Mouse (Mus musculus): ENCODE data around the gene Golph3. TPM values are rescaled to one million over a fixed set of nuclear protein-coding genes. Genes with fewer than 3 reads are reported as not detected.

Golph3 gene
- total and polyA plus RNA-seq, 2 experiments from 2014 or later = 51.3 to 106 TPM

GRCm38 (mm10) chr15:12377800-12378199 lies 56.5 kb downstream of the Golph3 start:
- Histone ChIP-seq H3K4me2 (ENCODE audit: low read depth) (no peak overlapping the region), H3K36me3 (ENCODE audit: insufficient read depth) (no peaks in the 10 kb centered on the region), H3K27ac (ENCODE audit: low read depth, low read length) (no peak overlapping the region), H3K4me1 (ENCODE audit: insufficient read depth) (peaks cover 9% of the 10 kb centered on the region; the same call in 1 of the 2 replicates), H3K9me3 (ENCODE audit: low read length) (no peaks in the 10 kb centered on the region), H3K27me3 (ENCODE audit: insufficient read depth, low read length) (no peaks in the 10 kb centered on the region), H3K9ac (no peak overlapping the region), H3K4me3 (ENCODE audit: low read depth, low read length) (no peak overlapping the region)
- DNase-seq (no peak), ATAC-seq (no peak)
- 68% methylated on average over 10 of the region's 10 CpGs for WGBS
- TF ChIP-seq CTCF (IDR thresholded peaks at IDR 0.05; ENCODE audit: low read depth) = no peak

GRCm38 (mm10) chr15:12380057-12380456 lies 58.8 kb downstream of the Golph3 start:
- no peak overlapping the region for H3K27ac ChIP-seq (ENCODE audit: low read depth, low read length)
- no peak for ATAC-seq
- no peak overlapping the region for H3K9ac ChIP-seq
- no peak overlapping the region for H3K4me2 ChIP-seq (ENCODE audit: low read depth)
- no peak for TF ChIP-seq CTCF (IDR thresholded peaks at IDR 0.05; ENCODE audit: low read depth)
- WGBS = 95% methylated on average over 3 of the region's 3 CpGs
- H3K9me3 ChIP-seq (ENCODE audit: low read length) = no peaks in the 10 kb centered on the region
- DNase-seq = no peak
- no peaks in the 10 kb centered on the region for H3K36me3 ChIP-seq (ENCODE audit: insufficient read depth)
- H3K4me3 ChIP-seq (ENCODE audit: low read depth, low read length) = no peak overlapping the region
- H3K4me1 ChIP-seq (ENCODE audit: insufficient read depth) = peaks cover 9% of the 10 kb centered on the region; the same call in 1 of the 2 replicates
- H3K27me3 ChIP-seq (ENCODE audit: insufficient read depth, low read length) = no peaks in the 10 kb centered on the region

- no peak overlapping the region for H3K9ac ChIP-seq
- H3K27me3 ChIP-seq (ENCODE audit: insufficient read depth, low read length) = no peaks in the 10 kb centered on the region
- no peak overlapping the region for H3K4me2 ChIP-seq (ENCODE audit: low read depth)
- ATAC-seq = no peak
- no peaks in the 10 kb centered on the region for H3K36me3 ChIP-seq (ENCODE audit: insufficient read depth)
- peaks cover 7% of the 10 kb centered on the region; the same call in 1 of the 2 replicates for H3K4me1 ChIP-seq (ENCODE audit: insufficient read depth)
- H3K27ac ChIP-seq (ENCODE audit: low read depth, low read length) = no peak overlapping the region
- no peak for DNase-seq
- peak; percentile 45 for TF ChIP-seq CTCF (IDR thresholded peaks at IDR 0.05; ENCODE audit: low read depth)
- H3K9me3 ChIP-seq (ENCODE audit: low read length) = no peaks in the 10 kb centered on the region
- 60% methylated on average over 5 of the region's 5 CpGs for WGBS
- H3K4me3 ChIP-seq (ENCODE audit: low read depth, low read length) = no peak overlapping the region
Observed at GRCm38 (mm10) chr15:12380548-12380947, 59.3 kb downstream of the Golph3 start.

- Histone ChIP-seq H3K4me1 (ENCODE audit: insufficient read depth) (no peaks in the 10 kb centered on the region), H3K4me2 (ENCODE audit: low read depth) (no peak overlapping the region), H3K27ac (ENCODE audit: low read depth, low read length) (no peak overlapping the region), H3K27me3 (ENCODE audit: insufficient read depth, low read length) (no peaks in the 10 kb centered on the region), H3K4me3 (ENCODE audit: low read depth, low read length) (no peak overlapping the region), H3K9me3 (ENCODE audit: low read length) (no peaks in the 10 kb centered on the region), H3K36me3 (ENCODE audit: insufficient read depth) (no peaks in the 10 kb centered on the region), H3K9ac (no peak overlapping the region)
- DNase-seq (no peak), ATAC-seq (no peak)
- no peak for TF ChIP-seq CTCF (IDR thresholded peaks at IDR 0.05; ENCODE audit: low read depth)
- WGBS = 86% methylated on average over 13 of the region's 13 CpGs
Observed at GRCm38 (mm10) chr15:12384679-12385078, 63.4 kb downstream of the Golph3 start.

- ATAC-seq (no peak), DNase-seq (no peak)
- TF ChIP-seq CTCF (IDR thresholded peaks at IDR 0.05; ENCODE audit: low read depth) = no peak
- H3K9ac ChIP-seq = no peak overlapping the region
- no peaks in the 10 kb centered on the region for H3K36me3 ChIP-seq (ENCODE audit: insufficient read depth)
- no peaks in the 10 kb centered on the region for H3K27me3 ChIP-seq (ENCODE audit: insufficient read depth, low read length)
- no peak overlapping the region for H3K4me3 ChIP-seq (ENCODE audit: low read depth, low read length)
- 51% methylated on average over 15 of the region's 15 CpGs for WGBS
- H3K4me1 ChIP-seq (ENCODE audit: insufficient read depth) = no peaks in the 10 kb centered on the region
- H3K4me2 ChIP-seq (ENCODE audit: low read depth) = no peak overlapping the region
- no peak overlapping the region for H3K27ac ChIP-seq (ENCODE audit: low read depth, low read length)
- no peaks in the 10 kb centered on the region for H3K9me3 ChIP-seq (ENCODE audit: low read length)
Observed at GRCm38 (mm10) chr15:12388726-12389489, 67.7 kb downstream of the Golph3 start.

- no peak overlapping the region for H3K27ac ChIP-seq (ENCODE audit: low read depth, low read length)
- 91% methylated on average over 10 of the region's 10 CpGs for WGBS
- H3K4me3 ChIP-seq (ENCODE audit: low read depth, low read length) = no peak overlapping the region
- H3K9me3 ChIP-seq (ENCODE audit: low read length) = no peaks in the 10 kb centered on the region
- no peak for TF ChIP-seq CTCF (IDR thresholded peaks at IDR 0.05; ENCODE audit: low read depth)
- no peak overlapping the region for H3K4me2 ChIP-seq (ENCODE audit: low read depth)
- no peaks in the 10 kb centered on the region for H3K36me3 ChIP-seq (ENCODE audit: insufficient read depth)
- H3K9ac ChIP-seq = no peak overlapping the region
- no peaks in the 10 kb centered on the region for H3K27me3 ChIP-seq (ENCODE audit: insufficient read depth, low read length)
- no peaks in the 10 kb centered on the region for H3K4me1 ChIP-seq (ENCODE audit: insufficient read depth)
- DNase-seq = no peak
- ATAC-seq = 0 out of 2 replicates have a peak, but pooled peaks have one; percentile 14
Observed at GRCm38 (mm10) chr15:12394758-12395157, 73.5 kb downstream of the Golph3 start.

GRCm38 (mm10) chr15:12397032-12397431 lies 75.8 kb downstream of the Golph3 start:
- no peak overlapping the region for H3K9ac ChIP-seq
- no peaks in the 10 kb centered on the region for H3K4me1 ChIP-seq (ENCODE audit: insufficient read depth)
- H3K36me3 ChIP-seq (ENCODE audit: insufficient read depth) = no peaks in the 10 kb centered on the region
- no peak overlapping the region for H3K4me3 ChIP-seq (ENCODE audit: low read depth, low read length)
- H3K27me3 ChIP-seq (ENCODE audit: insufficient read depth, low read length) = no peaks in the 10 kb centered on the region
- TF ChIP-seq CTCF (IDR thresholded peaks at IDR 0.05; ENCODE audit: low read depth) = no peak
- H3K27ac ChIP-seq (ENCODE audit: low read depth, low read length) = no peak overlapping the region
- no peaks in the 10 kb centered on the region for H3K9me3 ChIP-seq (ENCODE audit: low read length)
- no peak overlapping the region for H3K4me2 ChIP-seq (ENCODE audit: low read depth)
- ATAC-seq (no peak), DNase-seq (no peak)
- WGBS = 88% methylated on average over 6 of the region's 6 CpGs

Other genes starting within 250 kb of the Golph3 start
- gene Zfr, start 203.6 kb upstream of the Golph3 start, total RNA-seq (2014; rRNA removed) = 143 and 212 TPM in 2 replicates
- gene Zfr, start 203.6 kb upstream of the Golph3 start, polyA plus RNA-seq (2015; fragmentation: Nextera tagmentation; extraction: Ambion mirVana) = 132 and 175 TPM in 2 replicates
- gene Mtmr12, start 116.4 kb upstream of the Golph3 start, total RNA-seq (2014; rRNA removed) = 10.0 and 13.1 TPM in 2 replicates
- 4.3 and 5.5 TPM in 2 replicates for gene Mtmr12, start 116.4 kb upstream of the Golph3 start, polyA plus RNA-seq (2015; fragmentation: Nextera tagmentation; extraction: Ambion mirVana)
- gene 1810049J17Rik, start 449 bp downstream of the Golph3 start, total RNA-seq (2014; rRNA removed) = not detected in 2 replicates
- gene 1810049J17Rik, start 449 bp downstream of the Golph3 start, polyA plus RNA-seq (2015; fragmentation: Nextera tagmentation; extraction: Ambion mirVana) = 0.72 and 2.1 TPM in 2 replicates

Data from forebrain, postnatal 0 days (tissue).